Mouse (Mus musculus) common myeloid progenitor, adult 5-6 weeks (primary cell): ENCODE results near the gene Stk4. TPM values are rescaled to one million over a fixed set of nuclear protein-coding genes. Genes with fewer than 3 reads are reported as not detected.

ENCODE experiments used
- ATAC-seq: replicated peaks from 2 replicates; pipeline ENCODE4 v1.8.0; 2016; ENCODE audit warnings: low read depth, mild to moderate bottlenecking, moderate TSS enrichment, inconsistent platforms; ENCODE audit not compliant: poor library complexity, severe bottlenecking
- total RNA-seq: library from RNA; stranded (forward); fragments of 200-1000, 187-1606 nt; gene quantifications from 2 replicates; pipeline ENCODE4 v1.2.3, GENCODE M21; 2017

Stk4 gene
- total RNA-seq, 1 experiment from 2014 or later, result 208 TPM

DNA sequence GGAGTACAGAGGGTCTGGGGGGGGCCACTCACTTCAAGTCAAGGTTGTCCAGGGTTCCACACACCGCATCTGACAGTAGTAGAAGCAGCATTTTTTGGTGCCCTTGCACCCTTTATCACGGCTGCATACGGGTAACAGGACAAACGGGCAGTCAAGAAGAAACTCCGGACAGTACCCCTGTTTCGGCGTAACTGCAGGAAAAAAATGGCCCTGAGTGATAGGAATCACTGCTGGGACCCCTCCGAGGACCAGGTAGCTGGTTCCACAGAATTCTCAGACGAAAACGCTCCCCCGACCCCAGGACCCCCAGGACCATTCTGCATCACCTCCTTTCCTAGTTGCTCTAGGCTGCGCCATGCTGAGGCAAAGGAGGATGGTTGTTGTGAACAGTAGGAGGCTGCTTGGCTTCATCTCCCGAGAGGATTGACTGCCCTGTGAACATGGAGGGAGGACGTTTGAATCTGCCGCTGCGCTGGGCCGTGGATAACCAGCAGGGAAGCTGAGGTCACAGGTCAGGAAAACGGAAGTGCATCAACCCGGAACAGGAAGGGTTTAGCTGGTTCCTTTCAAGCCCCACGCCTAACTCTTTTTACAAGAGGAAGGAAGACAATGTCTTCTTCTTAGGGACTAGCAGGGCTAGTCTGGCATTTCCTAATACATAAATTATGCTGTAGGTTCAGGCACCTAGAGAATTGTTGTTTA, 129.7 kb downstream of the Stk4 start, which contains the start of gene Wfdc15a:
Gene Wfdc15a, minus strand, starts transcription at position 505 of the 702 bp plus-strand sequence.
- ATAC-seq, result no peak

Other genes starting within 250 kb of the Stk4 start
- not detected in 2 replicates for gene Ccn5, start 249.5 kb upstream of the Stk4 start, total RNA-seq
- gene Kcnk15, start 216.7 kb upstream of the Stk4 start, total RNA-seq, result not detected in 2 replicates
- gene Rims4, start 151.6 kb upstream of the Stk4 start, total RNA-seq, result not detected in 2 replicates
- 79.0 and 109 TPM in 2 replicates for gene Ywhab, start 75.4 kb upstream of the Stk4 start, total RNA-seq
- gene Pabpc1l, start 44.9 kb upstream of the Stk4 start, total RNA-seq, result 0.37 TPM in 1 of 2 replicates, not detected in the other
- gene Tomm34, start 847 bp downstream of the Stk4 start, total RNA-seq, result 35.7 and 40.4 TPM in 2 replicates
- gene Kcns1, start 100.8 kb downstream of the Stk4 start, total RNA-seq, result 0.59 TPM in 1 of 2 replicates, not detected in the other
- gene Wfdc5, start 112.4 kb downstream of the Stk4 start, total RNA-seq, result not detected in 2 replicates
- not detected in 2 replicates for gene Wfdc12, start 120.3 kb downstream of the Stk4 start, total RNA-seq
- not detected in 2 replicates for gene Wfdc15a, start 129.8 kb downstream of the Stk4 start, total RNA-seq
- not detected in 2 replicates for gene Wfdc15b, start 151.3 kb downstream of the Stk4 start, total RNA-seq
- gene Svs2, start 168.1 kb downstream of the Stk4 start, total RNA-seq, result not detected in 2 replicates
- gene Svs3b, start 186.3 kb downstream of the Stk4 start, total RNA-seq, result not detected in 2 replicates
- not detected in 2 replicates for gene Svs4, start 208.1 kb downstream of the Stk4 start, total RNA-seq
- gene Svs3a, start 218.9 kb downstream of the Stk4 start, total RNA-seq, result not detected in 2 replicates
- not detected in 2 replicates for gene Svs6, start 246.4 kb downstream of the Stk4 start, total RNA-seq